In the genomic region with DNA sequence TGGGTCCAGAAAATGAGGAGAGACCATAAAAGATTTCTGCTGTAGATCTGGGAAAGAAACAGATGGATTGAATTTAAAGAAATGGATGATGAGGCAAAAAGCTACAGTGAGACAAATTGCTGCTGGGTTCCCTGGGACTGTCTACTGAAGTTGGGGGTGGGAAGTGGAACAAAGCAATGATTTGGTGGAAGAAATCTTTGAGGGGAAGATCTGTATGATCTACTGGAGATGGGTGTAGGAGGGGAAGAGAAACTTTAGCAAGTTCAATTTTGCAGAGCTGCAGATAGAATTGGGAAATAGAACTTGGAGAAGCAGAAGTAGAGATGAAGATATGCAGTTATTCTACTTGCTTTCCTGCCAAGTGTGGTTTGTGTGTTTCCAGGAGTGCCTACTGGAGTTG, we compare ENCODE assay signal across 17 mouse cellular contexts.
"Had no signal": no experiment of that assay in that cellular context is flagged by ENCODE, and none has a peak within 500 bp of the region (broad histone marks: within the 10 kb centered on the region; RNA-seq: fewer than 3 reads in every experiment).

No protein-coding gene starts in this region.

- H3K4me3 ChIP-seq: liver, embryonic 15.5 days; lung, embryonic 15.5 days; megakaryocyte, embryonic 14.5 days; midbrain, embryonic 13.5 days; midbrain, embryonic 15.5 days; neural tube, embryonic 12.5 days; stomach, embryonic 15.5 days had no signal

- H3K27ac ChIP-seq: liver, embryonic 15.5 days; lung, embryonic 15.5 days; macrophage; midbrain, embryonic 13.5 days; midbrain, embryonic 15.5 days; neural tube, embryonic 12.5 days; stomach, embryonic 15.5 days; stomach, postnatal 0 days had no signal

- DNase-seq: liver, postnatal 0 days; lung, adult 2 months; lung, postnatal 14 days; lung, postnatal 36 days; right cerebral cortex, postnatal 14 days; thymus, adult 18-20 months; thymus, postnatal 14 days; thymus, postnatal 36 days had no signal
